ENCODE assay signal across 25 mouse cellular contexts in genomic region chr2:43945679-43946078, GRCm38 (mm10).
"Had no signal": no experiment of that assay in that cellular context is flagged by ENCODE, and none has a peak within 500 bp of the region (broad histone marks: within the 10 kb centered on the region; RNA-seq: fewer than 3 reads in every experiment).

No protein-coding gene starts in this region.

- H3K9me3 ChIP-seq: heart, embryonic 10.5 days; heart, embryonic 12.5 days; hindbrain, embryonic 10.5 days; hindbrain, embryonic 12.5 days; intestine, embryonic 15.5 days; limb, embryonic 13.5 days; limb, embryonic 15.5 days had no signal

- H3K4me3 ChIP-seq: gastrocnemius, adult 2 months; heart, embryonic 10.5 days; heart, embryonic 12.5 days; hindbrain, embryonic 10.5 days; hindbrain, embryonic 12.5 days; intestine, embryonic 15.5 days; limb, embryonic 13.5 days; limb, embryonic 15.5 days had no signal

- H3K36me3 ChIP-seq: heart, embryonic 10.5 days; heart, embryonic 12.5 days; hindbrain, embryonic 10.5 days; hindbrain, embryonic 12.5 days; intestine, embryonic 15.5 days; limb, embryonic 13.5 days; limb, embryonic 15.5 days had no signal

- H3K9ac ChIP-seq: heart, embryonic 12.5 days; hindbrain, embryonic 12.5 days; hindbrain, embryonic 14.5 days; intestine, embryonic 15.5 days; limb, embryonic 13.5 days; limb, embryonic 15.5 days had no signal

- H3K27me3 ChIP-seq: heart, embryonic 12.5 days; hindbrain, embryonic 12.5 days; intestine, embryonic 15.5 days; limb, embryonic 13.5 days; limb, embryonic 15.5 days had no signal

- H3K4me1 ChIP-seq: heart, embryonic 10.5 days; heart, embryonic 12.5 days; hindbrain, embryonic 10.5 days; hindbrain, embryonic 12.5 days; intestine, embryonic 15.5 days; limb, embryonic 13.5 days; limb, embryonic 15.5 days had no signal

- H3K4me2 ChIP-seq: heart, embryonic 12.5 days; hindbrain, embryonic 12.5 days; hindbrain, embryonic 14.5 days; intestine, embryonic 15.5 days; limb, embryonic 13.5 days; limb, embryonic 15.5 days had no signal

- DNase-seq: gastrocnemius, adult 2 months; gastrocnemius, postnatal 10 days; gastrocnemius, postnatal 25 days; heart, adult 18-20 months; heart, postnatal 10 days; heart, postnatal 4 days; kidney, adult 18-20 months; kidney, adult 8-10 months; kidney, postnatal 14 days; kidney, postnatal 36 days; layer of hippocampus, adult 9-11 months; layer of hippocampus, postnatal 36 days; left cerebral cortex, postnatal 4 days had no signal

- ATAC-seq: hindbrain, embryonic 16.5 days; inflammation-experienced regulatory T-cells, adult 6 months; intestine, embryonic 15.5 days; intestine, postnatal 0 days had no signal

- H3K27ac ChIP-seq: gastrocnemius, adult 2 months; heart, embryonic 10.5 days; hindbrain, embryonic 10.5 days; hindbrain, embryonic 12.5 days; hindbrain, embryonic 14.5 days; intestine, embryonic 15.5 days; kidney, postnatal 0 days; limb, embryonic 13.5 days; limb, embryonic 15.5 days had no signal
